Mouse (Mus musculus): ENCODE measurements around the gene 9530003J23Rik. TPM values are rescaled to one million over a fixed set of nuclear protein-coding genes. Genes with fewer than 3 reads are reported as not detected.
"Not testable (repeated sequence)": the region's sequence is repeated elsewhere in the genome, so short reads cannot be mapped to it uniquely, and the experiment has no call there.

Gene 9530003J23Rik
- total RNA-seq, 2 experiments from 2014 or later: not detected

- intact Hi-C loops (cut with DNase I): no loop called here
- DNase-seq (ENCODE audit: low spot score in 2 of 2): peak in 1 of 2 experiments; percentile 22
Measured at GRCm38 (mm10) chr10:117234825-117235224, 3.7 kb downstream of the 9530003J23Rik start.

GRCm38 (mm10) chr10:117229826-117230225 lies 8.7 kb downstream of the 9530003J23Rik start:
- intact Hi-C loops (cut with DNase I): loop anchor here (5.0 kb wide), 1 partner anchor 447 kb away; no protein-coding TSS in a partner anchor
- no peak for DNase-seq (ENCODE audit: low spot score in 2 of 2)

GRCm38 (mm10) chr10:117226002-117226401 lies 12.5 kb downstream of the 9530003J23Rik start:
- intact Hi-C loops (cut with DNase I): loop anchor here (5.0 kb wide), 1 partner anchor 451 kb away; no protein-coding TSS in a partner anchor

GRCm38 (mm10) chr10:117225094-117225493 lies 13.4 kb downstream of the 9530003J23Rik start:
- no peak for DNase-seq (ENCODE audit: low spot score in 2 of 2)
- intact Hi-C loops (cut with DNase I): loop anchor here (2.0 to 5.0 kb wide), 2 partner anchors 212 to 452 kb away; no protein-coding TSS in a partner anchor

More at GRCm38 (mm10) chr10:117226002-117226401, 12.5 kb downstream of the 9530003J23Rik start:
- no peak for DNase-seq (ENCODE audit: low spot score in 2 of 2)

GRCm38 (mm10) chr10:117224102-117224990 lies 14.2 kb downstream of the 9530003J23Rik start, which contains the start of gene Yeats4:
Gene Yeats4 (minus strand): TSS chr10:117224507.
- intact Hi-C loops (cut with DNase I): loop anchor here (2.0 to 5.0 kb wide), 2 partner anchors 153 to 212 kb away; no protein-coding TSS in a partner anchor
- DNase-seq (ENCODE audit: low spot score in 2 of 2): peak; percentile 96 to 97

- DNase-seq (ENCODE audit: low spot score in 2 of 2): no peak
- intact Hi-C loops (cut with DNase I): loop anchor here (2.0 to 5.0 kb wide), 2 partner anchors 154 to 213 kb away; no protein-coding TSS in a partner anchor
Measured at GRCm38 (mm10) chr10:117223758-117224101, 14.8 kb downstream of the 9530003J23Rik start.

- intact Hi-C loops (cut with DNase I): loop anchor here (5.0 kb wide), 1 partner anchor 154 kb away; no protein-coding TSS in a partner anchor
- DNase-seq (ENCODE audit: low spot score in 2 of 2): no peak
Measured at GRCm38 (mm10) chr10:117222821-117223220, 15.7 kb downstream of the 9530003J23Rik start.

- intact Hi-C loops (cut with DNase I): loop anchor here (10.0 kb wide), 1 partner anchor 264 kb away; the partner anchor contains the start of gene Rab3ip
Measured at GRCm38 (mm10) chr10:117218351-117218750, 20.2 kb downstream of the 9530003J23Rik start.

GRCm38 (mm10) chr10:117217246-117217840 lies 21.2 kb downstream of the 9530003J23Rik start:
- DNase-seq (ENCODE audit: low spot score in 2 of 2): no peak
- intact Hi-C loops (cut with DNase I): loop anchor here (10.0 kb wide), 1 partner anchor 263 kb away; the partner anchor contains the start of gene Rab3ip

More at GRCm38 (mm10) chr10:117218351-117218750, 20.2 kb downstream of the 9530003J23Rik start:
- DNase-seq (ENCODE audit: low spot score in 2 of 2): no peak

- intact Hi-C loops (cut with DNase I): loop anchor here (10.0 kb wide), 1 partner anchor 262 kb away; the partner anchor contains the start of gene Rab3ip
- peak; percentile 23 to 31 for DNase-seq (ENCODE audit: low spot score in 2 of 2)
Measured at GRCm38 (mm10) chr10:117216793-117217192, 21.7 kb downstream of the 9530003J23Rik start.

GRCm38 (mm10) chr10:117216132-117216495 lies 22.4 kb downstream of the 9530003J23Rik start:
- intact Hi-C loops (cut with DNase I): loop anchor here (10.0 kb wide), 1 partner anchor 261 kb away; the partner anchor contains the start of gene Rab3ip
- no peak for DNase-seq (ENCODE audit: low spot score in 2 of 2)

GRCm38 (mm10) chr10:117215409-117216131 lies 22.9 kb downstream of the 9530003J23Rik start:
- DNase-seq (ENCODE audit: low spot score in 2 of 2): no peak
- intact Hi-C loops (cut with DNase I): loop anchor here (10.0 kb wide), 1 partner anchor 261 kb away; the partner anchor contains the start of gene Rab3ip

- intact Hi-C loops (cut with DNase I): loop anchor here (5.0 to 10.0 kb wide), 2 partner anchors 149 to 256 kb away; partner anchors contain the start of genes Cct2 and Rab3ip
- DNase-seq (ENCODE audit: low spot score in 2 of 2): no peak
Measured at GRCm38 (mm10) chr10:117211023-117211422, 27.5 kb downstream of the 9530003J23Rik start.

- intact Hi-C loops (cut with DNase I): loop anchor here (5.0 kb wide), 2 partner anchors 57 to 127 kb away; no protein-coding TSS in a partner anchor
- peak; percentile 59 to 65 for DNase-seq (ENCODE audit: low spot score in 2 of 2)
Measured at GRCm38 (mm10) chr10:117209469-117209938, 29.0 kb downstream of the 9530003J23Rik start.

- DNase-seq (ENCODE audit: low spot score in 2 of 2): not testable (repeated sequence)
- intact Hi-C loops (cut with DNase I): loop anchor here (5.0 kb wide), 2 partner anchors 56 to 126 kb away; no protein-coding TSS in a partner anchor
Measured at GRCm38 (mm10) chr10:117208787-117209186, 29.7 kb downstream of the 9530003J23Rik start.

- intact Hi-C loops (cut with DNase I): loop anchor here (5.0 kb wide), 2 partner anchors 56 to 126 kb away; no protein-coding TSS in a partner anchor
- DNase-seq (ENCODE audit: low spot score in 2 of 2): no peak
Measured at GRCm38 (mm10) chr10:117208221-117208620, 30.3 kb downstream of the 9530003J23Rik start.

GRCm38 (mm10) chr10:117206070-117206469 lies 32.4 kb downstream of the 9530003J23Rik start:
- no peak for DNase-seq (ENCODE audit: low spot score in 2 of 2)
- intact Hi-C loops (cut with DNase I): loop anchor here (5.0 kb wide), 2 partner anchors 54 to 124 kb away; no protein-coding TSS in a partner anchor

- no peak for DNase-seq (ENCODE audit: low spot score in 2 of 2)
- intact Hi-C loops (cut with DNase I): no loop called here
Measured at GRCm38 (mm10) chr10:117203558-117203981, 34.9 kb downstream of the 9530003J23Rik start.
